Mouse (Mus musculus) C2C12 (cell line): ENCODE measurements at regions not wholly inside any gene's neighbourhood (a gene's known extent, or its start where the extent isn't known, plus 50 kb on each side); places are given as distances from the start of the nearest gene placed in this dataset.

Source experiments
- H3K27me3 ChIP-seq: one replicate; pipeline ENCODE4 v1.6.1; 2011; ENCODE audit not compliant: control insufficient read depth, insufficient read depth, insufficient read length
- H3K36me3 ChIP-seq: one replicate; pipeline ENCODE4 v1.6.1; 2011; ENCODE audit not compliant: control insufficient read depth, insufficient read depth
- H3K4me3 ChIP-seq: one replicate; pipeline ENCODE4 v1.5.1; 2011; ENCODE audit warnings: mild to moderate bottlenecking, control low read depth; ENCODE audit not compliant: poor library complexity, insufficient read depth, severe bottlenecking
- H3K79me2 ChIP-seq: one replicate; pipeline ENCODE4 v1.6.1; 2011; ENCODE audit not compliant: control insufficient read depth, insufficient read depth
- H3K79me3 ChIP-seq: one replicate; pipeline ENCODE4 v1.6.1; 2011; ENCODE audit warnings: low read depth, control low read depth
- H3ac ChIP-seq: one replicate; pipeline ENCODE3; 2011; ENCODE audit warnings: low read depth; ENCODE audit not compliant: control insufficient read depth, insufficient read length
- CEBPB ChIP-seq: IDR thresholded peaks from one replicate; pipeline ENCODE4 v1.6.1; 2011; ENCODE audit warnings: low read depth, mild to moderate bottlenecking, control low read depth, moderate library complexity
- CTCF ChIP-seq: IDR thresholded peaks from one replicate; pipeline ENCODE4 v1.5.1; 2011; ENCODE audit not compliant: control insufficient read depth, insufficient read depth, insufficient read length
- FOSL1 ChIP-seq: IDR thresholded peaks from one replicate; pipeline ENCODE4 v1.8.0; 2011; ENCODE audit warnings: mild to moderate bottlenecking, low read length; ENCODE audit not compliant: poor library complexity, insufficient read depth, severe bottlenecking
- MAX ChIP-seq: IDR thresholded peaks from one replicate; pipeline ENCODE4 v1.6.1; 2011; ENCODE audit warnings: mild to moderate bottlenecking, control low read depth
- MYOD1 ChIP-seq: IDR thresholded peaks from one replicate; pipeline ENCODE4 v1.6.1; 2011; ENCODE audit warnings: low read depth; ENCODE audit not compliant: control insufficient read depth, insufficient read length
- MYOG ChIP-seq: IDR thresholded peaks from one replicate; pipeline ENCODE4 v1.6.1; 2011; ENCODE audit not compliant: control insufficient read depth, insufficient read length; ENCODE audit errors: extremely low read depth
- USF1 ChIP-seq: IDR thresholded peaks from one replicate; pipeline ENCODE4 v1.6.1; 2011; ENCODE audit warnings: low read depth, mild to moderate bottlenecking, control low read depth, moderate library complexity

DNA sequence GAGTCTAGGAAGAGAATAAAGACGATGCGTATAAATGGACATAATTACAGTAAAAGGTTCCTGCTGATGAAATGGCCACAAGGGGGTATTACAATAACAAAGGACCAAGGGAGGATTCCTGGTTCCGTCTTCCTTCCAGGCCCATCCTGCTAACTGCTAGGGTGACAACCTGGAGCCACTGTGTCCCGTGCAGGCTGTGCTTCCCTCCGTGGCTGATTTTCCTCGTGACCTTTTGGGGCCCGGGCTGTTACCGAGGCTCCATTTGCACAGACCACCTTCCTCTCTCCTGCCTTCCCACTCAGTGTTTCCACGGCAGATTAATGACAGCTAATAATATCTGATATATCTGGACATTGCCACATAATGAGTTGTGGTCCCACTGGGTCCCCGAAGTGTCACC, 453.5 kb downstream of the Ofcc1 start:
- H3K27me3 ChIP-seq = no peaks in the 10 kb centered on the region
- no peaks in the 10 kb centered on the region for H3K36me3 ChIP-seq
- H3ac ChIP-seq = no peak overlapping the region
- no peak overlapping the region for H3K4me3 ChIP-seq
- no peaks in the 10 kb centered on the region for H3K79me3 ChIP-seq
- no peak for TF ChIP-seq FOSL1
- no peak for TF ChIP-seq CTCF
- no peaks in the 10 kb centered on the region for H3K79me2 ChIP-seq

DNA sequence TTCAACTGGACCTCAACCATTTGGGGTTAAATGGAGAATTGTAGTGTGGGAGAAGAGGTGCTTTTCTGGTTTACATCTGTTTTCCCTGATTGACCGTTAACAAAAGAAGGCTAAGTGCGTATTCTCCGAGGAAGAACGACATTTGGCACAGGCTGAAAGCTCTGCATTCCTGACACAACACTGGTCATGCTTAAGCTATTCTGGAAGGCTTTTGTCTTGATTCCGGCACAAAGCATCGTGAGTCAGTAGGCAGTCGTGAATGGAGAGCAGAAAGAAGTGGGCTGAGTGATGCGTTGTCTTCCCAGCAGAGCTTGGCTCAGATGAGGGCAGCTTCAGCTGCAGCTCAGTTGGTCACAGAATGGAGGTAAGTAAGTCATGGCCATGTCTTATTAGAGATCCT, 457.0 kb downstream of the Ofcc1 start:
- no peak for TF ChIP-seq FOSL1
- no peak for TF ChIP-seq CTCF
- no peak for TF ChIP-seq USF1
- TF ChIP-seq MAX = no peak
- TF ChIP-seq MYOG = no peak
- TF ChIP-seq CEBPB = no peak
- no peak for TF ChIP-seq MYOD1
- H3ac ChIP-seq = no peak overlapping the region
- H3K79me3 ChIP-seq = no peaks in the 10 kb centered on the region
- no peaks in the 10 kb centered on the region for H3K36me3 ChIP-seq
- H3K4me3 ChIP-seq = no peak overlapping the region
- H3K79me2 ChIP-seq = no peaks in the 10 kb centered on the region
- no peaks in the 10 kb centered on the region for H3K27me3 ChIP-seq

DNA sequence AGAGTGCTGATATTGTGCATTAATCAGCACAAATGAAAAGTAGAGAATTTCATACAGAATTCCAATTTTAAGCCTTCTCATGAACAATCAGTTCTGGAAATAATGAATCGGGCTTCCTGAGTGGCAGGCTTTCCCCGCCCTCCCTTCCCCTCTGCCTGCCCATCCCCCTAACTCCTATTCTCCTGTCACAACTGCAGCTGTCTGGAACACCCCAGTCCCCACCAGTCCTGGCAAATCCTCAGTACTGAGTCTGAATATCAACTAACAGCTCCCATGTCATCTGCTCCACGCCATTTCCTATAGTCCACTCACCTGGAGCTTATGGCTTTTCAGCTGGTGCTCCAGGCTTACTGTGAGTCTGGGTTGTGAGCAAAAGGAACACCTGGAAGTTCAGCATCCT, 457.9 kb downstream of the Ofcc1 start:
- H3K79me3 ChIP-seq = no peaks in the 10 kb centered on the region
- H3ac ChIP-seq = no peak overlapping the region
- H3K36me3 ChIP-seq = no peaks in the 10 kb centered on the region
- no peaks in the 10 kb centered on the region for H3K79me2 ChIP-seq
- no peak overlapping the region for H3K4me3 ChIP-seq
- H3K27me3 ChIP-seq = no peaks in the 10 kb centered on the region
- TF ChIP-seq MAX (no peak), MYOG (no peak), CEBPB (no peak), FOSL1 (no peak), USF1 (no peak), MYOD1 (no peak), CTCF (no peak)

DNA sequence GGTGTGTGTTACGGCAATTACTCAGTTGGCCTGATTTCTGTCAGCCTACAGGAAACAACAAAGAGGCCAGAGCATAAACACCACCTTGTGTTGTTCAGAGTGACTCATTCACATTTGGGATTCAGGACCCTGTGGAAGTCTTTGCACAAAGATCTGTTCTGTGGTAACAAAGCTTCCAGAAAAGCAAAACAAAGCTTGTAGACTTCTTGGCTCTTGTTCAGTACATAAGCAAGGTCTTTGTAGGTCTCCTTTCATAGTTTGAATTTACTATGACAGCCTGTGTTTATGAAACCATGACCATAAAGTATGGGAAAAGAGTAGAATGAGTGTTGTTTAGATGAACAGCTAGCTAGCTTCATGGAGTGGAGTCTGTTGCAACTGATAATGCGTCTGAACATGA, 461.9 kb downstream of the Ofcc1 start:
- H3ac ChIP-seq = no peak overlapping the region
- TF ChIP-seq MYOG (no peak), FOSL1 (no peak), MAX (no peak), MYOD1 (no peak), CTCF (no peak), USF1 (no peak), CEBPB (no peak)
- H3K79me3 ChIP-seq = no peaks in the 10 kb centered on the region
- no peaks in the 10 kb centered on the region for H3K36me3 ChIP-seq
- no peaks in the 10 kb centered on the region for H3K27me3 ChIP-seq
- no peak overlapping the region for H3K4me3 ChIP-seq
- no peaks in the 10 kb centered on the region for H3K79me2 ChIP-seq

DNA sequence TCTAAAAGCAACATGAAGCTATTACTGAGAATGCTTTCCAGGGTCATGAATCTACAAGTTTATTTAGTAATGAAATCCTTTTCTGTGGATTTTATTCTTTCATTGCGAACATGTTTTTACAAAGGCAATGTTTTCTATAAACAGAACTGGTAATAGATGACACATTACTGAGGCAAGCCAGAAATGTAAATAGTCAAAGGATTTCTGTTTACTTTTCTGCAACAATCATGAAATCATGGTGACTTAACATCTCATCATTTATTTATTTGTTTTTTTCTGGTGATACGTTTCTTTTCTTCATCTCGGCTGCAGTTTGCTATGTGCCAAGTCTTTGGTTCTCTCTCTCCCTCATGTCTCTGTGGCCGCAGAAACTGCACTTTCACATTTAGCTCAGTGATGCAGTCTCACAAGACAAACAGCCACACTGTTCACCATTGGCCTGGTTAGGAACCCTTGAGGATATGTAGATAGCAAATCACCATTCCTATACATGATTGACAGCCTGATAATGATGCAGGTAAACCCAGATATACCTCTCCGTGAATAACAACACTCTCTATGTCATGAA, 462.8 kb downstream of the Ofcc1 start:
- Histone ChIP-seq H3K79me2 (no peaks in the 10 kb centered on the region), H3K79me3 (no peaks in the 10 kb centered on the region), H3ac (no peak overlapping the region), H3K27me3 (no peaks in the 10 kb centered on the region), H3K36me3 (no peaks in the 10 kb centered on the region), H3K4me3 (no peak overlapping the region)
- TF ChIP-seq CTCF = no peak
- TF ChIP-seq MYOG = no peak
- no peak for TF ChIP-seq MAX
- TF ChIP-seq MYOD1 = no peak
- TF ChIP-seq CEBPB = no peak

DNA sequence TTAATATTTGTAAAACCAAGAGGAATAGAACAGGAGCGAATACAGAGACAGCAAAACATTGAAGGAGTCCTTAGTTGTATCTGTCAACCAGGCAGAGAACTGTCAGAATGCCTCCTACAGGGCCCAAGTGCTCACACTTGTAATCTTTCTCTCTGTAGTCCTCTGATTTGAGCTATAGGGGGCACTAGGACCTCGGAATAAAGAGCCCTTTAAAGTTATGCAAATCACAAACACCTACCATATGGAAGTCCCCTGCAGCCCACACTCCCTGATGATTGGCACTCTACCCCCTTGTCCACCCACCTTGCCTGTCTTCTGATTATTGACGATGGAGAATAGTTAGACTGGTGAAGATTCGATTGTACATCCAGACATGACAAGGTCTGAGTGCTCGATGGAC, 467.1 kb downstream of the Ofcc1 start:
- TF ChIP-seq FOSL1 = no peak
- no peak for TF ChIP-seq MYOD1
- TF ChIP-seq CEBPB = no peak
- TF ChIP-seq MAX = no peak
- TF ChIP-seq MYOG = no peak
- no peak for TF ChIP-seq USF1
- TF ChIP-seq CTCF = no peak
- H3K79me2 ChIP-seq = no peaks in the 10 kb centered on the region
- H3K79me3 ChIP-seq = no peaks in the 10 kb centered on the region
- no peaks in the 10 kb centered on the region for H3K36me3 ChIP-seq
- no peaks in the 10 kb centered on the region for H3K27me3 ChIP-seq
- H3ac ChIP-seq = no peak overlapping the region
- H3K4me3 ChIP-seq = no peak overlapping the region
